Mouse (Mus musculus) layer of hippocampus, postnatal 25 days (tissue): ENCODE data around the gene Akap6. TPM values are rescaled to one million over a fixed set of nuclear protein-coding genes. Genes with fewer than 3 reads are reported as not detected.

Experiments
- DNase-seq, 2 experiments: peaks; one replicate each; pipeline ENCODE4 v3.0.0; 2022; ENCODE audit warnings: mixed read lengths in 2 of 2, low spot score in 1 of 2; ENCODE audit errors: extremely low spot score in 1 of 2
- total RNA-seq, 2 experiments: library from RNA; stranded (reverse); gene quantifications; 2 replicates each; pipeline ENCODE4 v1.2.3; 2021

Akap6 gene
- total RNA-seq, 2 experiments from 2014 or later, result 121 to 133 TPM

DNA sequence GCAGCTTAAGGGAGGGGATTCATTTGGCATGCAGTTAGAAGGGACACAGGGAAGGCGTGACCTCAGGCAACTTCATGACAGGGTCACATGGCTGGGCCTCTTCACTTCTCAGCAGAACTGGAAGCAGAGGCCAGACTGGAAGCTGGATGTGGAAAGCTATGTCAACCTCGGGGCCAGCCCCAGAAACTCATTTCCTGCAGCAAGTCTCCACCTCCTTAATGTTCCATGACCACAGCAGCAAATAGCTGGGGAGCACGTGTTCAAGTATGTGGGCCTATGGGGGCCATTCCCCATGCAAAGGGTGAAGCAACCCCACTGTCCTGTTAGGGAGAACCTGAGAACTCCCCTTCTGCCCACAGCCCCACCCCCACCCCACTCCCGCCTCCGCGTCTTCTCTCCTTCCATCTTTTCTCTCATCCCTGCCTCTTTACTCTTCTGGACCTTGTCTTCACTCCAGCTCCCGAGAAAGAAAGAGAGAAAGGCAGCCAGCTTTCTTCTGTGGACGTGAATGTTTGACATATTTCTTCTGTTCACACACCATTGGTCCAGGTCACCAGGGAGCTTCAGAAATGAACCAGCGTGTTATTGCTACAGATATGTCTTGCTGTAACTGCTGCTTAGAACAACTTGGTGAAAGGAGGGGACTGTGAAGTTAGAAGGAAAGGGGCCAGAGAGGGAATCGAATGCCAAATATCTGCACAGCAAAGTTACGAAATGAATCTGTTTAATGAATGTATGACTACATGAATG is 194.6 kb downstream of the Akap6 start:
- no peak for DNase-seq

DNA sequence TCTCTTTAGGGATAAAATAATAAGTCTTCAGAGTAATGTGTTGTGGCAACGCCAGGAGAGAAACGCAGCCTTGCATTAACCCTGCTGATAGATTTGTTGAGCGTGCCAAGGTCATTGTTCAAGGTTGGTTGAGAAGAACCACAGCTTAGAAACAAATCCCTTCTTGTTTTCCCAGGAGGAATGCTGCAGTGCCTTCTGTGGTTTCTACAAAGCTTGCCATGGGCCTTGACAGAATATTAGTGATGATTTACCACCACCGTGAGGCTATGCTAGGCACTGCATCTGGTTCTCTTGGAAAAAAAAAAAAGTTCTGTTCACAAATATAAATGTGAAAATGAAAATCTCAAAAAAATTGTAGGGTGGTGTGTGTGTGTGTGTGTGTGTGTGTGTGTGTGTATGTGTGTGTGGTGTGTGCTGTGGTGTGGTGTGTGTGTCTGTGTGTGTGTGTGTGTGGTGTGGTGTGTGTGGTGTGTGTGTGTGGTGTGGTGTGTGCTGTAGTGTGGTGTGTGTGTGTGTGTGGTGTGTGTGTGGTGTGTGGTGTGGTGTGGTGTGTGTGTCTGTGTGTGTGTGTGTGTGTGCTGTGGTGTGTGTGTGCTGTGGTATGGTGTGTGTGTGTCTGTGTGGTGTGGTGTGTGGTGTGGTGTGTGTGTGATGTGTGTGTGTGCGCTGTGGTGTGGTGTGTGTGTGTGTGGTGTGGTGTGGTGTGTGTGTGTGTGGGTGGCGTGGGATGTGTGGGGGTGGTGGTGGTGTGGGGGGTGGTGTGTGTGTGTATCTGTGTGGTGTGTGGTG is 196.7 kb downstream of the Akap6 start:
- DNase-seq, result peak; percentile 29 to 62

DNA sequence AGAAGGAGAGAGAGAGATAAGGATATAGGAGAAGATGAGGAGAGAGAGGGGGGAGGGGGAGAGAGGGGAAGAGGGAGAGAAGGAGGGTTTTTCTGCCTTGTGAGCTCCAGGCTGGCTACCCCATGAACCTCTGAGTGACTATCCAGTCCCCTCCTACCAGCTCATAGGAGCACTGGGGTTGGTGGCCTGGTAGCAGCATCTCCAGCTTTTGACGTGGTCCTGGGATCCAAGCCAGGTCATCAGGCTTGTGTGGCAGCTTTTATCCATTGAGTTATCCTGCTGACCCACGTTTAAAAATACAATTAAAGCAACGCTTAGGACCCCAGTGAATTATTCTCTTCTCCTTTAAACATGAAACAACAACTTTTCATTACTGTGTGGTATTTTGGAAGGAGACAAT is 197.6 kb downstream of the Akap6 start:
- no peak for DNase-seq

DNA sequence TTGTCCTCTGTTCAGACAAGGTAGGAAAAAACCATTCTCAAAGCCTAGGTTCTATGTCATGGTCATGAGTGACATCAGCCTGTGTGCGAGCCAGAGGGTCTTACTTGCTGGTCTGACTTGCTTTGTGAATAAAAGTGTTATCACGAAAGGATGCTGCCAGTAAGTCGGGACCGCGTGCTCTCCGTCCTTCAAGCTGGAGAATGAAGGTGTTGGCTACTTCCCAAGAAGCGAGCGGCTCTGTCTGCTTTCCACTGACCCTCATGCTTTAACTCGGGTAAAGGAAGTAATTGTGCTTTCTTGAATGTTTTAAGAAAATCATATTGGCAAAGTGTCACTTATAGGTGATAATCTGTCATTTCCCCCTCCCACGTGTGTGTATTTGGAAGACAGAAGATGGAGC is 198.9 kb downstream of the Akap6 start:
- no peak for DNase-seq

DNA sequence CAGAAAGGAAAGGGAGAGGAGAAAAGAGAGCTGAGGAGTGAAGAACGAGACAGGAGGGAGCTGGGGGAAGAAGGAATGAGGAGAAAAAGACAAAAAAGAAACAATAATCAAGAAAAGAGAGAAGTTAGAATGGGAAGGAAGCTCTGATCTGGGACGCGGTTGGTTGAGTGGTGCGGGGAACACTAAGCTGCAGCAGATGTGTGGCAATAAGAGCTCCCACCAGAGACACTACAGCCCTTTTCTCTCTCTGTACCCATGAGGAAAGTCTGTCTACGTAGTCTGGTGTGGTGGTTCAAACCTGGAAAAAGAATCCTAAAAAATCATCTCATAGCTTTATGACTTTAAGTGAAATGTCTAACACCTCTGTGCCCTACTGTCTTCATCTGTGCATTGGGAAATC is 204.9 kb downstream of the Akap6 start:
- DNase-seq, result no peak

DNA sequence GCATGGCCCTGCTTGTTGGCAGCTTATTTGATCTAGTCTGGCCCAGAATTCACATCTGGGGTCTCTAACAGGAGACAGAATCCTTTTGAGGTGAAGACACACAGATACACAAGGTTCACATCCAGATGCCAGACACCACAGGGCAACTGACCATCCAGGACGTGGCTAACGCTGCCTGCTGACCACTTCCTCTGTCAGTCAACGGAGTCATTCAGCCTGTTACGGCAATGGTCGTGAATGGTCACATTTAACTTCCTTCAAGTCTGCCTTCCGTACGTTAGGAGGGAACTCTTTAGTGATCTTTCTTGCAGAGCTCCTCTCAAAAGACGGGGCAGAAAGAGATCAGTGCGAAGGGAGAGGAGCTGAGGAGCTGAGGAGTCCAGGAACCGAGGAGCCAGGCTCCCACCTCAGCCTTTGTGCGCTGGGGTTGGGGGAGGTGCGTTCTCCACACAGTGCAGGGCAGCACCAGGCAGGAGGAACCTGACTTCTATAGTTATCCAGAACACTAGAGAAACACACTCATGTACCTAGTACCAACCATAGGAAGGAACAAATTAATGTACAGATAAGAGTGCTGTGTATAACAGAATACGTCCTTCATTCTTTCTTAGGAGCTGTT is 209.4 kb downstream of the Akap6 start:
- no peak for DNase-seq

DNA sequence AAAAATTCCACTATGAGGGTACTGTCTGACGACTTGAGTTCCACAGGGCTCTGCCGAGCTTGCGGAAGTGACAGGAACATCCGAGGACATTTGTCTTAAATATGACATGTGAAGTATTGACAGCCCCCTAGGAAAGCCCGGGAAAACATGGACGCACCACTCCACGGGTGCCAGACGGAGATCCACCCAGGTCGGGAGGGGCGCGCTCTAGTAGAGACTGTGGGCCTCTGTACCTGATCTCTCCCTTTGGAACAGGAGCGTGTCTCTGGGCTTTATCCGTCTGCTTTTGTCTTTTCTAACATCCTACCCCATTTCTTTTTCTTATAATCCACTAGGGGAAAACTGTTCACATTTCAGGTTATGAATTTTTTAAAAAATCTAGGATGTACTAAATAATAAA is 211.2 kb downstream of the Akap6 start:
- no peak for DNase-seq

DNA sequence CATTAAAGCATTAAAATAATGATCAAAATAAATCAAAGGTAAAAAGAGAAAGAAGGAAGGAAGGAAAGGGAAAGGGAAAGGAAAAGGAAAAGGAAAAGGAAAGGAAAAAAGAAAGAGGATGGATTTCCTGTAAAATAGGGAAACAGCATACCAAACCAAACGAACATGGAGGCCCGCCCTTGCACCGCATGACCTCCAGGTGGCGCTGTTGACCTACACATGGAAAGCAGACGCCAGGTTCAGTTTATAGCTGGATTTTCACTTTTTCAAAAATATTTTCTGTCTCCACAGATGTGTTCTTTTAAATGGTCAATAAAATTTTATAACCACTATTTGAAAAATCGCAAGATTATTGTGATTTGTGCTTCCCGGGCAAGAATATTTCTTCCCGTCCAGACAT is 211.6 kb downstream of the Akap6 start:
- peak; percentile 75 to 95 for DNase-seq

DNA sequence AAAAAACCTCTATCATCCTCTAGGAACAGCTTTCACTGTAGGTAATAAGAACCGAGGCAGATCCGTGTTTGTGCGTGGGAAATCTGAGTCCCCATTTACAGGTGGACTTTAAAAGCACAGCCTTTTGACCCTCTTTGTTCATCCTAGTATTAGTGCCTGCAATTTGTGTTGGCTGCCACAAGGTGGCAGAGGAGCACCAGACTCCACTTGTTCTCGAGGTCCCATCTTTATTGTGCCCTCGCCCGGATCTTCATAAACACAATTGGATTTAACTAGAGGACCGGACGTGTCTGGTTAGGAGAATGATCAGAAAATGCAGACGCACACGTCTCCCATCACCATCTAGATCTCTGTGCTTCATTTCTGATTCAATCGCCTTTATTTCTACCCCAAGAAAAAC is 219.8 kb downstream of the Akap6 start:
- DNase-seq, result peak in 1 of 2 experiments; percentile 25

DNA sequence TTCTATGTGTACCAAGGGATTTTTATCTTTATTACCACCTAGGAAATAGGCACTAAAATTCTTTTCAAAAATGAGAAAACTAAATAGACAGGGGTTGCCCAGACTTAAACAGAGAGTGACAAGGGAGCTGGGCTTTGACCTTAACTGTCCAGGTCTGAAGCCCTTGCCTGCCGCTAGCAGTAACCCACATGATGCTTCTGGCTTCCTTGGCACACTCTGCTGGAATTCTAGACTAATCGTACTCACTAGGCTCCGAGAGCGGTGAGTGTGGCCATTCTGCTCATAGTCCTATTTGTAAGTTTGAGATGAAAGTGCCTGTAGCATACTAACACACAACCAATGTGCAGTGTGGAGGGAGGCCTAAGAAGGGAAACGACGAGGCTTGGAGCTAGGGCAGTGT is 223.3 kb downstream of the Akap6 start:
- no peak for DNase-seq

DNA sequence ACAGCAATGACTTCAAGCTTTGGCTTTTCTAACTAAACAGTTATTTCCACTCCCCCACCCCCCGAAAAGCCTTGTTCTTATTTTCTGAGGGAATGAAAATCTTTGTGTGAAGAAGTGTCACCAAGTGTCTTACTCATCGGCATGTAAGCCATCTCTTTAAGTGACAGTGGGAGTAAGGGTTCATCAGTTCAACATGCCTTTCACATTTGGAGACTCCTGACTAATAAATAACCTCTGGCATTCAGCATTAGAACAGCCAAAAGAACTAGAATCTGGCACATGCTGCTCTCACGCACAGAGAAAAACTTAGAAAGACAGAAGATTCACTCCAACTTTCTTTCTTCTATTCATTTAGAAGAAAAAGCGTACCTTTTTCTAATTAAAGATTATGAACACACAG is 226.3 kb downstream of the Akap6 start:
- DNase-seq, result no peak

DNA sequence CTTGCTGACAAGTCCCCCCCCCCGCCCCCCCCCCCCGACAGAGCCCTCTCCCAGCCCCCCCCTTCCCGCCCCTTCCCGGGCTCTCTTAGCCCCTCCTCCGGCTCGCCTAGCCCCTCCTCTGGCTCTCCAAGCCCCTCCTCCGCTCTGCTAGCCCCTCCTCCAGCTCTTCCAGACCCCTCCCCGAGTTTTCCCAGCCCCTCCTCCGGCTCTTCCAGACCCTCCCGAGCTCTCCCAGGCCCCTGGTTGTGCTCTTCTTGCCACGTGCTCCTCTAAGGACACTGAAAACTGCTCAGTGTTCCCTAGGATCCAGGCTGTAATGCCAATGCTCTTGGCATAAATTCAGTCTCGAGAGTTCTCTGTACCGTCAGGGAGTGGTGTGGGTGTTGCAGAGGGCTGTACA is 234.6 kb downstream of the Akap6 start:
- no peak for DNase-seq

DNA sequence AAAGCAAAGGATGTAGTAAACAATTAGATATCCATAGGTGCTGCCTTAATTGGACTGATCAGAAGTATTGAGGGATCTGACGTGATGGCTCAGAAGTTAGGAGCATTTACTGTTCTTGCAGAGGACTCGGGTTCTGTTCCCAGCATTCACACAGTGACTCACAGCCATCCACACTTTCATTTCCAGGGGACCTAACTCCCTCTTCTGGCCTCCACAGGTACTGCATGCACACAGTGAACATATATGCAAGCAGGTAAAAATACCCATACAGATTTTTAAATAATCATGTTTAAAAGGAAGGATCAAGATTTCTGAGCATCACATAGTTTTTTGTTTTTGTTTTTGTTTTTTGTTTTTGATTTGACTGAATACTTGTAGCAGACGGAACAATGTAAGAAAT is 235.8 kb downstream of the Akap6 start:
- DNase-seq, result no peak

DNA sequence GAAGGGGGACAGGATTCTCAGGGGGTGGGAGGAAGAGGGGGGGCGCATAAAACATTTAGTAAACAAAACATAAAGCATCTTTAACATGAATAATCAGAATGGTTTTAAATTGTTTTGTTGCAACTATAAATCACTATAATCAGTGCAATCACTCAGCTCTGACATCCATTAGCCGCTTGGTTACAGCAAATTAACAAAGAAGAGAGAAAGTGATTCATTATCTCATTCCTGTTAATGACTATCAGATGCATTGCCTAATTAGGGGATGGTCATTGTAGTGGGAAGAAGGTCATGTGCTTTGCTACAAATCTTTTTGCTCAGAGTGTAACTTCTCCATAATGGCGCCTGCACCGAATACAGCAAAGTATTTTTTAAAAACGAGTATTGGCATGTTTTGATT is 239.6 kb downstream of the Akap6 start:
- no peak for DNase-seq

DNA sequence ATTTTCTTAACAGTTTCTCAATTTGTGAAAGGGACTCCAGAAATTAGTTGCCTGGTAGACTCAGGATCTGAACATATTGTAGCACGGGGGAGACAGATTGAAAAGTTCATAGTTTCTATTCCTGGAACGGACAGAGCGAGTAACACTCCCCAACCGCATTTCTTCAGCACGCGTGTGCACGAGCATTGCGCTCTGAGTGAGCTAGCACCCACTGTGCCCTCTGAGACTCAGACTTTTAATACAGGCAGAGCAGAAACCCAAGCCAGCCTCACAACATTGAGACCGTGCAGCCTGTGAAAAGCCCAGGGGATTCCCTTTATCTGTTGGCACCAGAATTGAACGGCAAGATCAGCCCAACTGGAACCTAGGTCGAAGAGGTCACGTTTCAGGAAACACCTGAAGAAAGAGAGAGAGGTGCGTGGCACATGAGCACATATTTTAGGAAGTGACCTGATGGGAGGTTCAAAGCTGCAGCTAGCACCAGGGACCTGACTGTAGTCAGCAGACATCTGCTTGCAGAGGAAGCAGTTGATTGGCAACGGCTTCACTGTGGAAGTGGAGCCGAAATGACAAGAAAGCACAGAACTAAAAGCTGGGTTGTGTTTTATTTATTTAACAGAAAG is 240.3 kb downstream of the Akap6 start:
- no peak for DNase-seq

DNA sequence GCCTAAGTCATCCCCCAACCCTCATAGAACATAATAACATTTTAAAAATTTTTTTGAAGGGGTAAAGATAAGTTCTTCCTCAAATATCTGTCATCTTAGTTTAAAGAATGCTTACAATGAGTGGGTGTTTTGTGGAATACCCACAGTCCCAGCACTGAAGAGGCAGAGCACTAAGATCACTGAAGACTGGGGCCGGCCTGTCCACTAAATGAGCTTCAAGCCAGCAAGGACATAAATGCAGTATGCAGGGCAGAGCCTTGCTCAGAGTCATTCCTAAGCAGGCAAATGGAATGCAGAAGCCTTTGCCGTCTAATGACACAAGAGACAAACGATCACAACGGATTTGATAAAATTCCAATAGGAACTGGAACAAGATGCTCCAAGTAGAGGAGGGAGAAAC is 242.8 kb downstream of the Akap6 start:
- DNase-seq, result no peak

DNA sequence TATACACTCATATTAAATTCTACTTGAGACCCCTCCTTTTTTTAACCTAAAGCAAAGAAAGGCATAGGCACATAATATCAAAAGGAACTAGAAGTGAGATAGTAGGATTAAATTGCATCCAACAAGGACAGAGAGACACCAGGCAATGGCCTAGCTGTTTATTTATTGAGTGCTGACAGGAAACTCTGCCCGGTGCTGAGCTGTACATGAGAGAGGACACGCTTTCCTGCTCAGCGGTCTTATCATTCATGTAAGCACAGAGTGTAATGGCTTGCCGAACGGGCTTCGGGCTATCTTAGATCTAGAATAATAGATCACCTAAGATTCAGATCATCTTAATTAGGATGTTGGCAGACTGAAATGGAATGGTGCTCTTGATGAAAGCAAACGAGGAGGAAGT is 245.1 kb downstream of the Akap6 start:
- DNase-seq, result no peak

DNA sequence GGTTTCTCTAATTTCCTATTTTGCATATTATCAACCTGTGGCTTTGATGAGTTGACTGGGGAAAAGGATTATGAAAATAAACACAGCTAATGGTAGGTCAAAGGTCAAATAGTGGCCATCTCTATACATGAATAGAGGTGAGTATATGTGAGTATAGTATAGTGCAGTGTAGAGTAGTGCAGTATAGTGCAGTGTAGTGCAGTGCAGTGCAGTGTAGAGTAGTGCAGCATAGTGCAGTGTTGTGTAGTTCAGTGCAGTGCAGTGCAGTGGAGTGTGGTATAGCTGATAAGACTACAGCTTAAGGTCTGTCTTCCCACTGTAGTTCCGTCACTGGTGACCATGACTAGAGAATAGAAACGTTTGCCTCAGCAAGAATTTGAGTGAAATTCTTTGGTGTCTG is 245.8 kb downstream of the Akap6 start:
- no peak for DNase-seq

DNA sequence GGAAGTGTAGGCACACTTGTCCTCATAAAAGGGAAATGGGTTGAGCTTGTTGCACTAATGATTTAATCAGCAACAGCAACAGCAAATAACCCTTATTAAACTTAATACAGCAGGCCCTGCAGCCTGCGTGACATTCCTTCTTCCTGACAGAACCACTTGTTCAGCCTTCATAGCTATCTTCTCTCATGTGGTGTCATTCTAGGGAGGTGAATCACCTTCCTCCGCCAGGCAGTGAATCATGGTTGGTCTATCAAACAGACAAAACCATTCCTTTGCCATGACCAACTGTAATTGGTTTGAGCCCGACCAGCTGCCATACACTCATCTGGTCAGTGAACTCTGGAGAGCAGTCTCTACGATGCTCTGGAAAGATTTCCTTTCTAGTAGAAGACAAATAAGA is 251.5 kb downstream of the Akap6 start:
- DNase-seq, result no peak

DNA sequence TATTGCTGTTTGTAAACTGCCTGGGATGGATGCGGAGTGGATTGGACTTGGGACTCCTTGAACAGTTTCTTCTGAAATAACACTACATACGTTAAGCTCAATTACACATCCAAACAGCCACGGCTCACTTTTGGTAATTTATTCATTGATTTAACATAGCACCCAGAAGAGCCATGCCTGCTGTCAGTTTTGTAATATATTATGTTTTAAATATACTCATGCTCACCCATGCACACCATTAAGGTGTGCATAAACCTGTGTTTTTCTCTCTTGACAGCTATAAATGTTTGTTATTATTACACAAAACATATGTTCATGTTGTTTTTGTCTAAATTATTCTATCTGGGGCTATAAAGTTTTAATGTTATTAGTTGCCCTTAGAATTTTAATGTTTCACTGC is 258.4 kb downstream of the Akap6 start:
- no peak for DNase-seq

DNA sequence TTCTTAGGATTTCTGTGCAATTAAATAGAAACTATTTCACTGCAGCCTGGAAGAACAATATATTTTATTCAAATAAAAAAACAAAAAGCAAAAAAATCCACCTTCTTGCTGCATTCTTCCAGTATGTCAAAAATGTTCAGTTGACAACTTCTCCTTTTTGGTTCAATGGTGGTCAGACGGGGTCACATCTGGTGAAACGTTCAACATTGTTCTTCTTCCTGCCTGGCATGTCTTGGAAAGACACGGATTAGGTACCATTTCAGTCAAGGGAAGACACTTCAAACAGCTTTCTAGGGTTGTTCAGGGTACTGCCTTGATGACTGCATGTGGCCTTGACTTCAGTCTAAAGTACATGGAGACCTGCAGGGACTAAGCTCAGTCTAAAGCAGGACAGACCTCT is 258.8 kb downstream of the Akap6 start:
- DNase-seq, result no peak
